Mouse (Mus musculus): ENCODE data around the gene Dppa5a. TPM values are rescaled to one million over a fixed set of nuclear protein-coding genes. Genes with fewer than 3 reads are reported as not detected.

The Dppa5a gene
- polyA plus RNA-seq, 1 experiment = not detected

DNA sequence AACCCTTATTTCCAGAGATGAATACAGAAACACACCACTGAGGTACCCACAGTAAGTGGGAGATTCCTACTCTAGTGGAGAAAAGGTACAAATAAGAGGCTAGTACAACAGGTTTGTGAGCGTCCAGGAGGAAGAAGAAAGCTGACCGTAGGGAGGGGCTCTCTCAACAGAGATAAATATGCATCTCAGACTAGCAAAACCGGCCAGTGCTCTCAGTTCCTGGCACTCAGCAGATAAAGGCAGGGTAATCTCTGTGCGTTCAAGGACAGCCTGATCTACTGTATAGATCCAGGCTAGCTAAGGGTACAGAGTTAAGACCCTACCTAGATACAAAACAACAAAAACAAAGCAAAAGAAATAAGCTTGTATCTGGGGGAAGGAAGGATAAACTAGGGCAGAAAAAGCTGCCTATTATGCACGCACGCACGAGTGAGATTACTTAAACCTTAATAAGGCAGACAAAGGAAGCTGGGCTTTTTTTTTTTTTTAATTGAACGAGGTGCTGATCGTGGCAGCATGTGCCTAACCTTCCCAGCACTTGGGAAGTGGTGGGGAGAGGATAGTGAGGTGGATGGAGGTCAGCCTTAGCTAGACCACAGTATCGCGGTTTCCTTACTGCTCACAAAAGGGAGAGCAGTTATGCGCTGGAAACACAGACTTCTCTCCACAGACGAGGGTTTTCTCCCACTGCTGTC is 2.0 kb downstream of the Dppa5a start:
- H3K4me3 ChIP-seq (ENCODE audit: extremely low read depth, insufficient read depth, insufficient read length) = no peak overlapping the region
- no peak for TF ChIP-seq POLR2A (IDR thresholded peaks at IDR 0.05; ENCODE audit: low read depth, low read length)
- no peak for TF ChIP-seq CTCF (IDR thresholded peaks at IDR 0.05; ENCODE audit: extremely low read depth, insufficient read depth, insufficient read length, insufficient replicate concordance)
- H3K36me3 ChIP-seq (ENCODE audit: control insufficient read depth, insufficient read depth, low read length) = no peaks in the 10 kb centered on the region
- H3K27me3 ChIP-seq (ENCODE audit: control insufficient read depth, insufficient read depth, low read length) = no peaks in the 10 kb centered on the region
- no peaks in the 10 kb centered on the region for H3K4me1 ChIP-seq (ENCODE audit: control insufficient read depth, insufficient read depth, insufficient read length)
- WGBS = 58% methylated on average over 13 of the region's 13 CpGs
- no peak overlapping the region for H3K27ac ChIP-seq (ENCODE audit: insufficient read depth, low read length)
- DNase-seq (ENCODE audit: low read depth in 1 of 2, low spot score in 2 of 2) = no peak

DNA sequence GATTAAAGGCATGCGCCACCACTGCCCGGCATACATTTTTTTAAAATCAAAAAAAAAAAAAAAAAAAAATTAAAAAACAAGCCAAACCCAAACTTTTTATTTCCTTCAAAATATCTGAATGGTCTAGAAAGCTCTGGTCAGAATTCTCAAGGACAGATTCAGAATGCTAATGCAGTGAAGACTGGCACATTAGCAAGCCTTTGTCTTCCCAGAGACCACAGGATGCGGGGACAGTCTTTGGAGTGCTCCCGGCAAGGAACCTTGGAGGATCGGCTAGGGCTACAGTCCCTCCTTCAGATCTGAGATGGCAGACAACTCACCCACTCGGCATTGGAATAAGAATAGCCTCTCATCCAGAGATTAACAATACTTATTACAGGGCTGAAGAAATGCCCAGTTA is 3.3 kb downstream of the Dppa5a start:
- TF ChIP-seq POLR2A (IDR thresholded peaks at IDR 0.05; ENCODE audit: low read depth, low read length) = no peak
- no peak for TF ChIP-seq CTCF (IDR thresholded peaks at IDR 0.05; ENCODE audit: extremely low read depth, insufficient read depth, insufficient read length, insufficient replicate concordance)
- no peaks in the 10 kb centered on the region for H3K4me1 ChIP-seq (ENCODE audit: control insufficient read depth, insufficient read depth, insufficient read length)
- WGBS = 98% methylated on average over 6 of the region's 6 CpGs
- DNase-seq (ENCODE audit: low read depth in 1 of 2, low spot score in 2 of 2) = no peak
- H3K4me3 ChIP-seq (ENCODE audit: extremely low read depth, insufficient read depth, insufficient read length) = no peak overlapping the region
- H3K36me3 ChIP-seq (ENCODE audit: control insufficient read depth, insufficient read depth, low read length) = no peaks in the 10 kb centered on the region
- no peaks in the 10 kb centered on the region for H3K27me3 ChIP-seq (ENCODE audit: control insufficient read depth, insufficient read depth, low read length)
- no peak overlapping the region for H3K27ac ChIP-seq (ENCODE audit: insufficient read depth, low read length)

DNA sequence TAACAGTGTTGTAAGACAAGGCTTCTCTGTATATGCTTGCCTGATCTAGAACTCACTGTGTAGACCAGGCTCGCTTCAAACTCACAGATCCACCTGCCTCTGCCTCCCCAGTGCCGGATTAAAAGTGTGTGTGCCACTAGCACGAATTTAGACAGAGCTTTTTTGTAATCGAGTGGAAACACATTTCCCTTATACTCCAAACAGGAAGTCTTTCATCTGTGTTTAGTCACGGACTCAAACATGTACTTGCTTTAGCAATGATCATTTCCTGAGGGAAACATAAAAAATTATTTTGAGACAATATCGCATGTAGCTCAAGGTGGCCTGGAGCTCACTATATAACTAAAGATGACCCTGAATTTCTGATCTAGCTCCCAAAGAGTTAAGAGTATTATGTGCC is 4.6 kb downstream of the Dppa5a start:
- no peak for TF ChIP-seq CTCF (IDR thresholded peaks at IDR 0.05; ENCODE audit: extremely low read depth, insufficient read depth, insufficient read length, insufficient replicate concordance)
- no peak for TF ChIP-seq POLR2A (IDR thresholded peaks at IDR 0.05; ENCODE audit: low read depth, low read length)
- H3K27ac ChIP-seq (ENCODE audit: insufficient read depth, low read length) = no peak overlapping the region
- no peaks in the 10 kb centered on the region for H3K4me1 ChIP-seq (ENCODE audit: control insufficient read depth, insufficient read depth, insufficient read length)
- no peak overlapping the region for H3K4me3 ChIP-seq (ENCODE audit: extremely low read depth, insufficient read depth, insufficient read length)
- no peaks in the 10 kb centered on the region for H3K27me3 ChIP-seq (ENCODE audit: control insufficient read depth, insufficient read depth, low read length)
- H3K36me3 ChIP-seq (ENCODE audit: control insufficient read depth, insufficient read depth, low read length) = no peaks in the 10 kb centered on the region
- DNase-seq (ENCODE audit: low read depth in 1 of 2, low spot score in 2 of 2) = no peak
- 11% methylated on average over 6 of the region's 6 CpGs for WGBS

- H3K27me3 ChIP-seq (ENCODE audit: control insufficient read depth, insufficient read depth, low read length) = no peaks in the 10 kb centered on the region
- no peak for TF ChIP-seq CTCF (IDR thresholded peaks at IDR 0.05; ENCODE audit: extremely low read depth, insufficient read depth, insufficient read length, insufficient replicate concordance)
- TF ChIP-seq POLR2A (IDR thresholded peaks at IDR 0.05; ENCODE audit: low read depth, low read length) = no peak
- no peak for DNase-seq (ENCODE audit: low read depth in 1 of 2, low spot score in 2 of 2)
- no peak overlapping the region for H3K4me3 ChIP-seq (ENCODE audit: extremely low read depth, insufficient read depth, insufficient read length)
- no peaks in the 10 kb centered on the region for H3K4me1 ChIP-seq (ENCODE audit: control insufficient read depth, insufficient read depth, insufficient read length)
- no peak overlapping the region for H3K27ac ChIP-seq (ENCODE audit: insufficient read depth, low read length)
- WGBS = 67% methylated on average over 2 of the region's 2 CpGs
- H3K36me3 ChIP-seq (ENCODE audit: control insufficient read depth, insufficient read depth, low read length) = no peaks in the 10 kb centered on the region
These were observed 7.5 kb downstream of the Dppa5a start for GRCm38 (mm10) chr9:78360484-78360872.

GRCm38 (mm10) chr9:78359750-78360483 is 8.1 kb downstream of the Dppa5a start:
- 84% methylated on average over 6 of the region's 6 CpGs for WGBS
- H3K27me3 ChIP-seq (ENCODE audit: control insufficient read depth, insufficient read depth, low read length) = no peaks in the 10 kb centered on the region
- no peak for DNase-seq (ENCODE audit: low read depth in 1 of 2, low spot score in 2 of 2)
- no peak for TF ChIP-seq POLR2A (IDR thresholded peaks at IDR 0.05; ENCODE audit: low read depth, low read length)
- no peak for TF ChIP-seq CTCF (IDR thresholded peaks at IDR 0.05; ENCODE audit: extremely low read depth, insufficient read depth, insufficient read length, insufficient replicate concordance)
- no peaks in the 10 kb centered on the region for H3K36me3 ChIP-seq (ENCODE audit: control insufficient read depth, insufficient read depth, low read length)
- H3K4me3 ChIP-seq (ENCODE audit: extremely low read depth, insufficient read depth, insufficient read length) = no peak overlapping the region
- H3K27ac ChIP-seq (ENCODE audit: insufficient read depth, low read length) = no peak overlapping the region
- H3K4me1 ChIP-seq (ENCODE audit: control insufficient read depth, insufficient read depth, insufficient read length) = no peaks in the 10 kb centered on the region

DNA sequence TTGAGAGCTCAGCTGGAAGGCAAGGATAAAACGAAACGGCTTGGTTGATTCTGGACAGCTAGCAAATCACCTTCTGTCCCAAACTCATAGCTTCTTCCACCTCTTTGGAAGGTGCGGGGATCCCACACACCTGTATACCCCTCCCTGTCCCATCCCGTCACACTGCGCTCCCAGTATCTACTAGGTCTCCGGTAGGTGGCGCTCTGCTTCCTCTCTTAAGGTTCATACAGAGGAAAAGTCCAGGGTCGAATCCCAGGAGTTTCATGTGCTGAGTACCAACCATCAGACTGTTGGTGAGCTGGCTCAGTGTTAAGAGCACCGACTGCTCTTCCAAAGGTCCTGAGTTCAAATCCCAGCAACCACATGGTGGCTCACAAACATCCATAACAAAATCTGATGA is 9.9 kb downstream of the Dppa5a start:
- Histone ChIP-seq H3K27ac (ENCODE audit: insufficient read depth, low read length) (no peak overlapping the region), H3K27me3 (ENCODE audit: control insufficient read depth, insufficient read depth, low read length) (no peaks in the 10 kb centered on the region), H3K4me1 (ENCODE audit: control insufficient read depth, insufficient read depth, insufficient read length) (no peaks in the 10 kb centered on the region), H3K4me3 (ENCODE audit: extremely low read depth, insufficient read depth, insufficient read length) (no peak overlapping the region), H3K36me3 (ENCODE audit: control insufficient read depth, insufficient read depth, low read length) (no peaks in the 10 kb centered on the region)
- peak; percentile 22 to 53 for DNase-seq (ENCODE audit: low read depth in 1 of 2, low spot score in 2 of 2)
- peak; percentile 71; the same call in 1 of the 2 replicates for TF ChIP-seq CTCF (IDR thresholded peaks at IDR 0.05; ENCODE audit: extremely low read depth, insufficient read depth, insufficient read length, insufficient replicate concordance)
- no peak for TF ChIP-seq POLR2A (IDR thresholded peaks at IDR 0.05; ENCODE audit: low read depth, low read length)
- WGBS = 18% methylated on average over 9 of the region's 9 CpGs

GRCm38 (mm10) chr9:78355611-78356010 is 12.4 kb downstream of the Dppa5a start, which contains the start of gene Gsta2:
Gene Gsta2 (minus strand): TSS chr9:78355788.
- no peaks in the 10 kb centered on the region for H3K27me3 ChIP-seq (ENCODE audit: control insufficient read depth, insufficient read depth, low read length)
- DNase-seq (ENCODE audit: low read depth in 1 of 2, low spot score in 2 of 2) = no peak
- H3K4me3 ChIP-seq (ENCODE audit: extremely low read depth, insufficient read depth, insufficient read length) = no peak within 1 kb of the TSS
- no peak within 1 kb of the TSS for H3K27ac ChIP-seq (ENCODE audit: insufficient read depth, low read length)
- no peaks in the 10 kb centered on the region for H3K4me1 ChIP-seq (ENCODE audit: control insufficient read depth, insufficient read depth, insufficient read length)
- WGBS = 89% methylated on average over 8 of the region's 8 CpGs
- no peak for TF ChIP-seq POLR2A (IDR thresholded peaks at IDR 0.05; ENCODE audit: low read depth, low read length)
- no peak for TF ChIP-seq CTCF (IDR thresholded peaks at IDR 0.05; ENCODE audit: extremely low read depth, insufficient read depth, insufficient read length, insufficient replicate concordance)
- H3K36me3 ChIP-seq (ENCODE audit: control insufficient read depth, insufficient read depth, low read length) = no peaks in the 10 kb centered on the region

Data from spleen, adult 2 months (tissue).